Mouse (Mus musculus): ENCODE measurements at regions not wholly inside any gene's neighbourhood (a gene's known extent, or its start where the extent isn't known, plus 50 kb on each side); places are given as distances from the start of the nearest gene placed in this dataset.

- WGBS = 92% methylated on average over 19 of the region's 19 CpGs
These were observed 135.2 kb upstream of the Tsc22d1 start for GRCm38 (mm10) chr14:76279561-76279960.

GRCm38 (mm10) chr14:76281867-76282266 is 132.9 kb upstream of the Tsc22d1 start:
- no peaks in the 10 kb centered on the region for H3K36me3 ChIP-seq (ENCODE audit: insufficient read depth, low read length)
- DNase-seq (ENCODE audit: low spot score) (no peak), ATAC-seq (ENCODE audit: low FRiP score) (no peak)
- no peak overlapping the region for H3K9ac ChIP-seq (replicated peaks; ENCODE audit: low read length, poor library complexity, severe bottlenecking)
- no peak overlapping the region for H3K27ac ChIP-seq (ENCODE audit: low read depth, low read length)
- WGBS = 27% methylated on average over 5 of the region's 5 CpGs
- H3K4me1 ChIP-seq (ENCODE audit: insufficient read depth, low read length) = no peaks in the 10 kb centered on the region
- no peak for TF ChIP-seq CTCF (IDR thresholded peaks at IDR 0.05)
- H3K4me3 ChIP-seq (ENCODE audit: low read depth, low read length) = no peak overlapping the region
- H3K27me3 ChIP-seq (ENCODE audit: insufficient read depth, low read length) = no peaks in the 10 kb centered on the region
- no peaks in the 10 kb centered on the region for H3K9me3 ChIP-seq (ENCODE audit: low read length)
- H3K4me2 ChIP-seq (ENCODE audit: low read depth, low read length, poor library complexity, severe bottlenecking) = no peak overlapping the region

More at GRCm38 (mm10) chr14:76279561-76279960, 135.2 kb upstream of the Tsc22d1 start:
- no peak overlapping the region for H3K27ac ChIP-seq (ENCODE audit: low read depth, low read length)
- TF ChIP-seq CTCF (IDR thresholded peaks at IDR 0.05) = no peak
- no peaks in the 10 kb centered on the region for H3K36me3 ChIP-seq (ENCODE audit: insufficient read depth, low read length)
- ATAC-seq (ENCODE audit: low FRiP score) (no peak), DNase-seq (ENCODE audit: low spot score) (no peak)
- no peak overlapping the region for H3K4me2 ChIP-seq (ENCODE audit: low read depth, low read length, poor library complexity, severe bottlenecking)
- no peaks in the 10 kb centered on the region for H3K9me3 ChIP-seq (ENCODE audit: low read length)
- no peak overlapping the region for H3K4me3 ChIP-seq (ENCODE audit: low read depth, low read length)
- H3K9ac ChIP-seq (replicated peaks; ENCODE audit: low read length, poor library complexity, severe bottlenecking) = no peak overlapping the region
- H3K4me1 ChIP-seq (ENCODE audit: insufficient read depth, low read length) = 0 out of 2 replicates have a peak, but pooled peaks cover 3% of the 10 kb centered on the region
- no peaks in the 10 kb centered on the region for H3K27me3 ChIP-seq (ENCODE audit: insufficient read depth, low read length)

- no peak for TF ChIP-seq CTCF (IDR thresholded peaks at IDR 0.05)
- no peak for ATAC-seq (ENCODE audit: low FRiP score)
- Histone ChIP-seq H3K27ac (ENCODE audit: low read depth, low read length) (no peak overlapping the region), H3K4me2 (ENCODE audit: low read depth, low read length, poor library complexity, severe bottlenecking) (no peak overlapping the region), H3K27me3 (ENCODE audit: insufficient read depth, low read length) (no peaks in the 10 kb centered on the region), H3K4me3 (ENCODE audit: low read depth, low read length) (no peak overlapping the region), H3K4me1 (ENCODE audit: insufficient read depth, low read length) (no peaks in the 10 kb centered on the region), H3K9me3 (ENCODE audit: low read length) (no peaks in the 10 kb centered on the region), H3K36me3 (ENCODE audit: insufficient read depth, low read length) (no peaks in the 10 kb centered on the region), H3K9ac (replicated peaks; ENCODE audit: low read length, poor library complexity, severe bottlenecking) (no peak overlapping the region)
- DNase-seq (ENCODE audit: low spot score) = no peak
- 93% methylated on average over 8 of the region's 8 CpGs for WGBS
These were observed 127.0 kb upstream of the Tsc22d1 start for GRCm38 (mm10) chr14:76287768-76288167.

GRCm38 (mm10) chr14:76290401-76291018 is 124.3 kb upstream of the Tsc22d1 start:
- no peak overlapping the region for H3K4me2 ChIP-seq (ENCODE audit: low read depth, low read length, poor library complexity, severe bottlenecking)
- no peak overlapping the region for H3K4me3 ChIP-seq (ENCODE audit: low read depth, low read length)
- H3K27me3 ChIP-seq (ENCODE audit: insufficient read depth, low read length) = no peaks in the 10 kb centered on the region
- TF ChIP-seq CTCF (IDR thresholded peaks at IDR 0.05) = no peak
- ATAC-seq (ENCODE audit: low FRiP score) (no peak), DNase-seq (ENCODE audit: low spot score) (no peak)
- H3K9ac ChIP-seq (replicated peaks; ENCODE audit: low read length, poor library complexity, severe bottlenecking) = no peak overlapping the region
- no peaks in the 10 kb centered on the region for H3K9me3 ChIP-seq (ENCODE audit: low read length)
- WGBS = 47% methylated on average over 9 of the region's 9 CpGs
- no peaks in the 10 kb centered on the region for H3K4me1 ChIP-seq (ENCODE audit: insufficient read depth, low read length)
- H3K27ac ChIP-seq (ENCODE audit: low read depth, low read length) = no peak overlapping the region
- no peaks in the 10 kb centered on the region for H3K36me3 ChIP-seq (ENCODE audit: insufficient read depth, low read length)

GRCm38 (mm10) chr14:76292211-76292610 is 122.5 kb upstream of the Tsc22d1 start:
- WGBS = 64% methylated on average over 4 of the region's 4 CpGs
- no peaks in the 10 kb centered on the region for H3K4me1 ChIP-seq (ENCODE audit: insufficient read depth, low read length)
- no peak overlapping the region for H3K9ac ChIP-seq (replicated peaks; ENCODE audit: low read length, poor library complexity, severe bottlenecking)
- H3K4me3 ChIP-seq (ENCODE audit: low read depth, low read length) = no peak overlapping the region
- no peak; the same call in 1 of the 2 replicates for TF ChIP-seq CTCF (IDR thresholded peaks at IDR 0.05)
- DNase-seq (ENCODE audit: low spot score) (no peak), ATAC-seq (ENCODE audit: low FRiP score) (no peak)
- H3K27ac ChIP-seq (ENCODE audit: low read depth, low read length) = no peak overlapping the region
- H3K4me2 ChIP-seq (ENCODE audit: low read depth, low read length, poor library complexity, severe bottlenecking) = no peak overlapping the region
- no peaks in the 10 kb centered on the region for H3K9me3 ChIP-seq (ENCODE audit: low read length)
- no peaks in the 10 kb centered on the region for H3K27me3 ChIP-seq (ENCODE audit: insufficient read depth, low read length)
- no peaks in the 10 kb centered on the region for H3K36me3 ChIP-seq (ENCODE audit: insufficient read depth, low read length)

- Histone ChIP-seq H3K9me3 (ENCODE audit: low read length) (no peaks in the 10 kb centered on the region), H3K9ac (replicated peaks; ENCODE audit: low read length, poor library complexity, severe bottlenecking) (no peak overlapping the region), H3K4me3 (ENCODE audit: low read depth, low read length) (no peak overlapping the region), H3K27me3 (ENCODE audit: insufficient read depth, low read length) (no peaks in the 10 kb centered on the region), H3K4me1 (ENCODE audit: insufficient read depth, low read length) (no peaks in the 10 kb centered on the region), H3K27ac (ENCODE audit: low read depth, low read length) (no peak overlapping the region), H3K4me2 (ENCODE audit: low read depth, low read length, poor library complexity, severe bottlenecking) (no peak overlapping the region), H3K36me3 (ENCODE audit: insufficient read depth, low read length) (no peaks in the 10 kb centered on the region)
- no peak for DNase-seq (ENCODE audit: low spot score)
- 88% methylated on average over 18 of the region's 18 CpGs for WGBS
- no peak for TF ChIP-seq CTCF (IDR thresholded peaks at IDR 0.05)
- ATAC-seq (ENCODE audit: low FRiP score) = no peak
These were observed 119.2 kb upstream of the Tsc22d1 start for GRCm38 (mm10) chr14:76295411-76296169.
